Mouse (Mus musculus): ENCODE data around the gene Tpsb2. TPM values are rescaled to one million over a fixed set of nuclear protein-coding genes. Genes with fewer than 3 reads are reported as not detected.

Gene Tpsb2
- polyA plus RNA-seq, 1 experiment from 2014 or later: 15.3 TPM

GRCm38 (mm10) chr17:25409621-25410020 is 43.5 kb downstream of the Tpsb2 start:
- H3K4me2 ChIP-seq (replicated peaks; ENCODE audit: low read depth, low read length): no peak overlapping the region
- no peak overlapping the region for H3K9ac ChIP-seq (replicated peaks; ENCODE audit: low read depth)
- H3K4me1 ChIP-seq (ENCODE audit: insufficient read depth, low read depth, low read length): no peaks in the 10 kb centered on the region
- no peaks in the 10 kb centered on the region for H3K27me3 ChIP-seq (replicated peaks; ENCODE audit: insufficient read depth, low read length)
- ATAC-seq (no peak), DNase-seq (ENCODE audit: low spot score) (no peak)
- H3K4me3 ChIP-seq (ENCODE audit: low read depth, low read length): no peak overlapping the region
- 70% methylated on average over 7 of the region's 7 CpGs for WGBS
- H3K36me3 ChIP-seq (ENCODE audit: insufficient read depth, low read length): no peaks in the 10 kb centered on the region
- TF ChIP-seq EP300 (IDR thresholded peaks at IDR 0.05): no peak
- TF ChIP-seq CTCF (IDR thresholded peaks at IDR 0.05): no peak
- H3K9me3 ChIP-seq (ENCODE audit: low read length): no peaks in the 10 kb centered on the region
- H3K27ac ChIP-seq (ENCODE audit: low read length): no peak overlapping the region

- WGBS: 53% methylated on average over 6 of the region's 6 CpGs
These were observed 44.1 kb downstream of the Tpsb2 start for GRCm38 (mm10) chr17:25410180-25410579.

GRCm38 (mm10) chr17:25410786-25411185 is 44.7 kb downstream of the Tpsb2 start:
- Histone ChIP-seq H3K27me3 (replicated peaks; ENCODE audit: insufficient read depth, low read length) (no peaks in the 10 kb centered on the region), H3K4me3 (ENCODE audit: low read depth, low read length) (no peak overlapping the region), H3K4me1 (ENCODE audit: insufficient read depth, low read depth, low read length) (no peaks in the 10 kb centered on the region), H3K27ac (ENCODE audit: low read length) (no peak overlapping the region), H3K9ac (replicated peaks; ENCODE audit: low read depth) (no peak overlapping the region), H3K4me2 (replicated peaks; ENCODE audit: low read depth, low read length) (no peak overlapping the region), H3K9me3 (ENCODE audit: low read length) (no peaks in the 10 kb centered on the region), H3K36me3 (ENCODE audit: insufficient read depth, low read length) (no peaks in the 10 kb centered on the region)
- 26% methylated on average over 7 of the region's 7 CpGs for WGBS
- no peak for TF ChIP-seq EP300 (IDR thresholded peaks at IDR 0.05)
- TF ChIP-seq CTCF (IDR thresholded peaks at IDR 0.05): no peak
- DNase-seq (ENCODE audit: low spot score): no peak
- no peak for ATAC-seq

More at GRCm38 (mm10) chr17:25410180-25410579, 44.1 kb downstream of the Tpsb2 start:
- Histone ChIP-seq H3K9me3 (ENCODE audit: low read length) (no peaks in the 10 kb centered on the region), H3K4me1 (ENCODE audit: insufficient read depth, low read depth, low read length) (no peaks in the 10 kb centered on the region), H3K4me3 (ENCODE audit: low read depth, low read length) (no peak overlapping the region), H3K27me3 (replicated peaks; ENCODE audit: insufficient read depth, low read length) (no peaks in the 10 kb centered on the region), H3K4me2 (replicated peaks; ENCODE audit: low read depth, low read length) (no peak overlapping the region), H3K9ac (replicated peaks; ENCODE audit: low read depth) (no peak overlapping the region), H3K27ac (ENCODE audit: low read length) (no peak overlapping the region), H3K36me3 (ENCODE audit: insufficient read depth, low read length) (no peaks in the 10 kb centered on the region)
- ATAC-seq (no peak), DNase-seq (ENCODE audit: low spot score) (no peak)
- no peak for TF ChIP-seq EP300 (IDR thresholded peaks at IDR 0.05)
- no peak for TF ChIP-seq CTCF (IDR thresholded peaks at IDR 0.05)

- H3K27me3 ChIP-seq (replicated peaks; ENCODE audit: insufficient read depth, low read length): no peaks in the 10 kb centered on the region
- WGBS: 55% methylated on average over 4 of the region's 4 CpGs
- TF ChIP-seq EP300 (IDR thresholded peaks at IDR 0.05) (no peak), CTCF (IDR thresholded peaks at IDR 0.05) (no peak)
- no peaks in the 10 kb centered on the region for H3K36me3 ChIP-seq (ENCODE audit: insufficient read depth, low read length)
- H3K27ac ChIP-seq (ENCODE audit: low read length): no peak overlapping the region
- no peak overlapping the region for H3K4me3 ChIP-seq (ENCODE audit: low read depth, low read length)
- no peaks in the 10 kb centered on the region for H3K9me3 ChIP-seq (ENCODE audit: low read length)
- no peak for ATAC-seq
- H3K4me1 ChIP-seq (ENCODE audit: insufficient read depth, low read depth, low read length): no peaks in the 10 kb centered on the region
- H3K4me2 ChIP-seq (replicated peaks; ENCODE audit: low read depth, low read length): no peak overlapping the region
- H3K9ac ChIP-seq (replicated peaks; ENCODE audit: low read depth): no peak overlapping the region
- no peak for DNase-seq (ENCODE audit: low spot score)
These were observed 45.1 kb downstream of the Tpsb2 start for GRCm38 (mm10) chr17:25411251-25411650.

- DNase-seq (ENCODE audit: low spot score) (peak; percentile 9), ATAC-seq (peak; percentile 47)
- no peak for TF ChIP-seq EP300 (IDR thresholded peaks at IDR 0.05)
- H3K27me3 ChIP-seq (replicated peaks; ENCODE audit: insufficient read depth, low read length): no peaks in the 10 kb centered on the region
- no peak overlapping the region for H3K27ac ChIP-seq (ENCODE audit: low read length)
- H3K4me1 ChIP-seq (ENCODE audit: insufficient read depth, low read depth, low read length): no peaks in the 10 kb centered on the region
- no peak overlapping the region for H3K4me2 ChIP-seq (replicated peaks; ENCODE audit: low read depth, low read length)
- WGBS: 44% methylated on average over 4 of the region's 4 CpGs
- no peaks in the 10 kb centered on the region for H3K9me3 ChIP-seq (ENCODE audit: low read length)
- H3K36me3 ChIP-seq (ENCODE audit: insufficient read depth, low read length): no peaks in the 10 kb centered on the region
- no peak overlapping the region for H3K9ac ChIP-seq (replicated peaks; ENCODE audit: low read depth)
- H3K4me3 ChIP-seq (ENCODE audit: low read depth, low read length): no peak overlapping the region
These were observed 48.1 kb downstream of the Tpsb2 start for GRCm38 (mm10) chr17:25414209-25414608.

DNA sequence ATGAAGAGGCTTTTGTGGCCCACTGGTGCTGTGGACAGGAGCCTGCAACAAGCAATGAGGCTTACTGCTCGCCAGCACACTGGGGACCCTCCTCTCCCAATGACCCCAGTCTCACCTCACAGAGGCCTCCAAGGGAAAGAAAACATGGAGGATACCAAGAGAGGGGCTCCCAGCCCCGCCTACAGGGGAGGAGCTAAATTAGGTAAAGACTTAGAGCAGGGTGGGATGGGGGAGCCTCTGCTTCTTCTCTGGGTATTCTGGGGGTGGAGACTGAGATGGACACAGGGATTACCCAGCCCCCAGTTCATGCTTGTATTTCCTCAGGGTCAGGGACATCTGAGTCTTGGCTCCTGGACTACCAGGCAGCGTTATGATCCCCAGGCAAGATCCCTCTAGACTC is 48.8 kb downstream of the Tpsb2 start:
- no peak for DNase-seq (ENCODE audit: low spot score)
- ATAC-seq: no peak
- Histone ChIP-seq H3K4me3 (ENCODE audit: low read depth, low read length) (no peak overlapping the region), H3K9ac (replicated peaks; ENCODE audit: low read depth) (no peak overlapping the region), H3K27me3 (replicated peaks; ENCODE audit: insufficient read depth, low read length) (no peaks in the 10 kb centered on the region), H3K36me3 (ENCODE audit: insufficient read depth, low read length) (no peaks in the 10 kb centered on the region), H3K4me2 (replicated peaks; ENCODE audit: low read depth, low read length) (no peak overlapping the region), H3K9me3 (ENCODE audit: low read length) (no peaks in the 10 kb centered on the region), H3K27ac (ENCODE audit: low read length) (no peak overlapping the region), H3K4me1 (ENCODE audit: insufficient read depth, low read depth, low read length) (no peaks in the 10 kb centered on the region)
- TF ChIP-seq EP300 (IDR thresholded peaks at IDR 0.05): no peak
- TF ChIP-seq CTCF (IDR thresholded peaks at IDR 0.05): no peak
- WGBS: 36% methylated on average over 3 of the region's 3 CpGs

DNA sequence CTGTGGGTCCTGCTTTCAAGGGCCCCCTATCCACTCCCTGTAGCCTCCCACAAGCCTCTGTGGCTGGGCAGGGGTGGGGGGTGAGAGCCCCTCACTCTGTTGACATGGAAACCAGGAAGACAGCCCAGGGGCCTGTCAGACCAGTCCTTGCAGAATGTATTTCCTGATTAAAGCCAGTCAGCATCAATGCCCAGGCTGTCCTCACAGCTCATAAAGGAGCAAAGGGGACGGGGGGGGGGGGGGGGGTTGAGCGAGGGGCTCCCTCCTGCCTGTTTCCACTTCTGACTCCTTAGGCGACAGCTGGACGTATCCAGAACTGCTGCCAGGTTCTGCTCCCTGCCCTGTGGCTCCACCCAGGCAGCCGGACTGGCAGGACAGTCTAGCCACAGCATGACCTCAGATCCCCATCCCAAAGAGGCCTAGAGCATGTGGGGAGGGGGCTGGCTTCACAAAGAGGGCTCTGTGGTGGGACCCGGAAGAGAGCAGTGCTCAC is 49.4 kb downstream of the Tpsb2 start:
- TF ChIP-seq EP300 (IDR thresholded peaks at IDR 0.05) (no peak), CTCF (IDR thresholded peaks at IDR 0.05) (no peak)
- Histone ChIP-seq H3K9ac (replicated peaks; ENCODE audit: low read depth) (no peak overlapping the region), H3K27ac (ENCODE audit: low read length) (no peak overlapping the region), H3K4me1 (ENCODE audit: insufficient read depth, low read depth, low read length) (no peaks in the 10 kb centered on the region), H3K4me3 (ENCODE audit: low read depth, low read length) (no peak overlapping the region), H3K36me3 (ENCODE audit: insufficient read depth, low read length) (no peaks in the 10 kb centered on the region), H3K9me3 (ENCODE audit: low read length) (no peaks in the 10 kb centered on the region), H3K4me2 (replicated peaks; ENCODE audit: low read depth, low read length) (no peak overlapping the region), H3K27me3 (replicated peaks; ENCODE audit: insufficient read depth, low read length) (no peaks in the 10 kb centered on the region)
- DNase-seq (ENCODE audit: low spot score) (no peak), ATAC-seq (peak; percentile 23; the same call in 1 of the 2 replicates)
- WGBS: 13% methylated on average over 5 of the region's 6 CpGs
